Mouse (Mus musculus) G1E (cell line): Measurements from ENCODE around the gene Bckdk.

Experiments
- CTCF ChIP-seq: IDR thresholded peaks from 2 replicates; pipeline ENCODE4 v1.5.1; 2012; ENCODE audit warnings: low read depth, low read length, inconsistent platforms, mixed read lengths
- GATA2 ChIP-seq: IDR thresholded peaks from 2 replicates; pipeline ENCODE4 v1.6.1; 2012; ENCODE audit warnings: low read depth, low read length, inconsistent platforms, borderline replicate concordance
- POLR2AphosphoS5 ChIP-seq: IDR thresholded peaks from 2 replicates; pipeline ENCODE4 v1.6.1; 2012; ENCODE audit warnings: low read depth, low read length, inconsistent platforms; ENCODE audit not compliant: insufficient replicate concordance

DNA sequence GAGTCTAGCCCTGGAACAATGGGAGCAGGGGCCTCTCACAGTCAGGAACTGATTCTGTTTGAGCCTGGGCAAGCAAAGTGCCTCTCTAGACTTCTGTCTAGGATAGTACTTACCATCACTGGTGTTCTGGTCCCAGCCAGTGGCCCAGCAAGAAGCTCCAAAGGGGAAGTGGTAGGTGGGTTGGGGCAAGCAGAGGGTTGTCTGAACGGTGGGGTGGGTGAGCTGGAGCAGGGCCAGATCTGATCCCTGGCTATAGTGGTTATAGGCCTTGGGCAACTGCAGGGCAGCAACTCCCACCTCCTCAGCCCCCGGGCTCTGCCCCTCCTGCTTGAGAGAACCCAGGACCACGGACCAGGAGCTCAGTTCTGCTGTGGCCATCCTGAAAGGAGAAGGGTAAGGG is 15.1 kb upstream of the Bckdk start:
- TF ChIP-seq CTCF (no peak), GATA2 (no peak), POLR2AphosphoS5 (no peak)
